Mouse (Mus musculus) kidney, postnatal 4 days (tissue): Measurements from ENCODE around the gene Adgrl2.

Experiments
- DNase-seq, 2 experiments: peaks; one replicate each; pipeline ENCODE4 v3.0.0; 2021; ENCODE audit warnings: mixed read lengths in 2 of 2

Gene Adgrl2

GRCm38 (mm10) chr3:148920881-148921280 lies 69.5 kb downstream of the Adgrl2 start:
- no peak for DNase-seq

GRCm38 (mm10) chr3:148918425-148918824 lies 71.9 kb downstream of the Adgrl2 start:
- DNase-seq, result no peak

- no peak for DNase-seq
These were observed 72.5 kb downstream of the Adgrl2 start for GRCm38 (mm10) chr3:148917837-148918236.

- DNase-seq, result no peak
These were observed 74.1 kb downstream of the Adgrl2 start for GRCm38 (mm10) chr3:148916226-148916625.

GRCm38 (mm10) chr3:148912944-148913684 lies 77.2 kb downstream of the Adgrl2 start:
- no peak for DNase-seq

GRCm38 (mm10) chr3:148912536-148912935 lies 77.8 kb downstream of the Adgrl2 start:
- no peak for DNase-seq

- no peak for DNase-seq
These were observed 82.5 kb downstream of the Adgrl2 start for GRCm38 (mm10) chr3:148907873-148908272.

- DNase-seq, result no peak
These were observed 83.2 kb downstream of the Adgrl2 start for GRCm38 (mm10) chr3:148907024-148907778.

GRCm38 (mm10) chr3:148905906-148906779 lies 84.2 kb downstream of the Adgrl2 start:
- no peak for DNase-seq

GRCm38 (mm10) chr3:148905435-148905834 lies 84.9 kb downstream of the Adgrl2 start:
- no peak for DNase-seq

GRCm38 (mm10) chr3:148899857-148900256 lies 90.5 kb downstream of the Adgrl2 start:
- no peak for DNase-seq

GRCm38 (mm10) chr3:148899416-148899815 lies 90.9 kb downstream of the Adgrl2 start:
- DNase-seq, result no peak

GRCm38 (mm10) chr3:148898535-148899250 lies 91.7 kb downstream of the Adgrl2 start:
- no peak for DNase-seq

GRCm38 (mm10) chr3:148896281-148896680 lies 94.1 kb downstream of the Adgrl2 start:
- no peak for DNase-seq

GRCm38 (mm10) chr3:148895396-148896109 lies 94.8 kb downstream of the Adgrl2 start:
- DNase-seq, result no peak

- DNase-seq, result no peak
These were observed 95.5 kb downstream of the Adgrl2 start for GRCm38 (mm10) chr3:148894867-148895266.

- DNase-seq, result no peak
These were observed 102.5 kb downstream of the Adgrl2 start for GRCm38 (mm10) chr3:148887902-148888301.

GRCm38 (mm10) chr3:148886956-148887355 lies 103.4 kb downstream of the Adgrl2 start:
- peak; percentile 60 to 73 for DNase-seq

- no peak for DNase-seq
These were observed 104.2 kb downstream of the Adgrl2 start for GRCm38 (mm10) chr3:148885980-148886668.

GRCm38 (mm10) chr3:148885184-148885583 lies 105.2 kb downstream of the Adgrl2 start:
- DNase-seq, result no peak

GRCm38 (mm10) chr3:148881431-148881830 lies 108.9 kb downstream of the Adgrl2 start:
- DNase-seq, result no peak
